Mouse (Mus musculus): Measurements from ENCODE around the gene Foxm1. TPM values are rescaled to one million over a fixed set of nuclear protein-coding genes. Genes with fewer than 3 reads are reported as not detected.
A peak's percentile ranks its signal among the peaks of the same experiment; 100 is the strongest.

Gene Foxm1
- 24.5 and 26.6 TPM in 2 replicates for polyA plus RNA-seq (2016; fragmentation: Nextera tagmentation; extraction: Ambion mirVana)

DNA sequence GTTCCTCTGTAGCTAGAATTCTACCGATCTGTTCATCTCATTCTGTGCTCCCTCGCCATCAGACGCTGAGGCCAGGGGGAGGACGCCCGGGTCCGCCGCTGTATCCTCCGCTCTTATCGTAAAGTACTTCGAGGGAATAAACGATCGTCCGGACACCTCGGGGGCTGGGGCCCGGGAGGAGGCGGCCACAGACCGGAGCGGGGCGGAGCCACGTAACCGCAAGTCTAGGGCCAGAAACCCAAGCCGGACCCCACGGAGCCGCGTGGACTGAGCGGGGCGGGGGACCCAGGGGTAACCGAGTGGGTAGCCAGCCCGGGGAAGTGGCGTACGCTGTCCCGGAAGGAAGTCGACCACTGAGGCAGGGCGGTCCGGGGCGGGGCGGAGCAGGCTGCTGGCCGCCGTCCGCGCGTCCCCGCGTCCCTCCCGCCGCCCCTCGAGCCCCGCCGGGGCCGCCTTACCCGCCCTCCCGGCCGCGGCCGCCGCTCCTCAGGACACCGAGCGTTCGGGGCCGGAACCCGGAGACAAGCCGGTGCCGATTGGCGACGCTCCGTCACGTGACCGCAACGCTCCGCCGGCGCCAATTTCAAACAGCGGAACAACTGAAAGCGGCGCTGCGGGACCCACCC, at the start of gene Foxm1, which contains the start of gene Rhno1:
TSS of gene Foxm1 (plus strand) at position 587 of the 626 bp plus-strand sequence.
TSS of gene Rhno1 (minus strand) at position 531 of the 626 bp plus-strand sequence.
- H3K36me3 ChIP-seq: peaks cover 53% of the 10 kb centered on the region
- H3K4me2 ChIP-seq: peak within 1 kb of the TSS; percentile 85
- no peaks in the 10 kb centered on the region for H3K9me3 ChIP-seq (replicated peaks)
- peak within 1 kb of the TSS; percentile 97 for H3K9ac ChIP-seq
- H3K4me1 ChIP-seq: peaks cover 50% of the 10 kb centered on the region
- H3K4me3 ChIP-seq: peak within 1 kb of the TSS; percentile 99
- no peaks in the 10 kb centered on the region for H3K27me3 ChIP-seq (replicated peaks)
- peak within 1 kb of the TSS; percentile 94 for H3K27ac ChIP-seq
- WGBS (ENCODE audit: insufficient replicate concordance): under 1% methylated on average over 55 of the region's 76 CpGs
- peak; percentile 90 for ATAC-seq

DNA sequence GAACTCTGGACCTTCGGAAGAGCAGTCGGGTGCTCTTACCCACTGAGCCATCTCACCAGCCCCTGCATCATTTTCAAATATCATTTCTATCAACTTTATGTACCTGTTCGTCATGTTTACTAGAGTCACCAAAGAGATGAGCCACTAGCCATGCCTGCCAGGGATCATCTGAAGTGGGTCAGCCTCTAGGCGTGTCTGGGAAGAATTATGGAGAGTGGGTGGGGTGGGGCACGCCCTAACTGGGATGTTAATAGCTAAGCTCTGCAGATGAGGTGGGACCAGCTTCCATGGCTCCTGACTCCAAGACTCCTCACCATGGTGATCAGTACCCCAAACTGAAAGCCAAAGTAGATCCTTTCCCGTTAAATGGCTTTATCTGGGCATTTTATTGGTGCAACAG, 48.0 kb upstream of the Foxm1 start:
- H3K36me3 ChIP-seq: no peaks in the 10 kb centered on the region
- no peak overlapping the region for H3K27ac ChIP-seq
- no peaks in the 10 kb centered on the region for H3K9me3 ChIP-seq (replicated peaks)
- 71% methylated on average over 6 of the region's 6 CpGs for WGBS (ENCODE audit: insufficient replicate concordance)
- no peak for ATAC-seq
- no peaks in the 10 kb centered on the region for H3K4me1 ChIP-seq
- H3K9ac ChIP-seq: no peak overlapping the region
- H3K4me3 ChIP-seq: no peak overlapping the region
- no peaks in the 10 kb centered on the region for H3K27me3 ChIP-seq (replicated peaks)
- H3K4me2 ChIP-seq: no peak overlapping the region

DNA sequence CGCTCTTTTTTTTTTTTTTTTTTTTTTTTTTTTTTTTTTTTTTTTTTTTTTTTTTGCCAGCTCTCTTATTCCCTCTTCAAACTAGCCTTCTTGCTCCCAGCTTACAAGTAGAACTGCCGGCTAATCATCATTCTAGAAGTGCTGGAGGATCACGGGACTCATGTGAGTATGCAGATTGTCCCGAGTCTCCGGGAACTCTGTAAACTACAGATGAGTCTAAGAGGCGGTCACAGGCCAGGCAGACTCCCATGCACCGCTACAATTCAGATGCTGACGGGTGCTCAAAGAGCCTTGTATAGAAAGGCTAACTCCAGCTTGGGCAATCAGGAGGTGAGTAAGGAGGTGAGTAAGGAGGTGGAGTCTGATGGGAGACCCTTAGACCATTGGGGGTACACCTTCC, 47.2 kb upstream of the Foxm1 start:
- Histone ChIP-seq H3K4me3 (no peak overlapping the region), H3K4me2 (no peak overlapping the region), H3K4me1 (no peaks in the 10 kb centered on the region), H3K9me3 (replicated peaks) (no peaks in the 10 kb centered on the region), H3K27ac (no peak overlapping the region), H3K36me3 (no peaks in the 10 kb centered on the region), H3K9ac (no peak overlapping the region), H3K27me3 (replicated peaks) (no peaks in the 10 kb centered on the region)
- WGBS (ENCODE audit: insufficient replicate concordance): 62% methylated on average over 8 of the region's 8 CpGs
- no peak for ATAC-seq

DNA sequence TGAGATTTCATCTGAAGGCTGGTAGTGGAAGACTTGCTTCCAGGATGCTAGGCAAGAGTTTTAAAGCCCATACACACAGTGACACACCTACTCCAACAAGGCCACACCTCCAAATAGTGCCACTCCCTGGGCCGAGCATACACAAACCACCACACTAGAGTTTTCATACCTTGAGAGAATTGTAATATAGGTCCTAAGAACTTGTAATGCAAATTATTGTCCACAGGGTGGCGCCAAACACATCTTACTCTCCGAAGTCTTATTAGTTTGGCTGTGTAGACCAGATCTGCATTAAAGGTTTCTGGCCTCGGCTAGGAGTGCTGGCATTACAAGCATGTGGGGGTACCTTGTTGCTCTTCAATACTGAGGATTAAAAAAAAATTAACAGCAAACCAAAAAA, 44.5 kb upstream of the Foxm1 start:
- ATAC-seq: no peak
- WGBS (ENCODE audit: insufficient replicate concordance): 8% methylated on average over 4 of the region's 4 CpGs

DNA sequence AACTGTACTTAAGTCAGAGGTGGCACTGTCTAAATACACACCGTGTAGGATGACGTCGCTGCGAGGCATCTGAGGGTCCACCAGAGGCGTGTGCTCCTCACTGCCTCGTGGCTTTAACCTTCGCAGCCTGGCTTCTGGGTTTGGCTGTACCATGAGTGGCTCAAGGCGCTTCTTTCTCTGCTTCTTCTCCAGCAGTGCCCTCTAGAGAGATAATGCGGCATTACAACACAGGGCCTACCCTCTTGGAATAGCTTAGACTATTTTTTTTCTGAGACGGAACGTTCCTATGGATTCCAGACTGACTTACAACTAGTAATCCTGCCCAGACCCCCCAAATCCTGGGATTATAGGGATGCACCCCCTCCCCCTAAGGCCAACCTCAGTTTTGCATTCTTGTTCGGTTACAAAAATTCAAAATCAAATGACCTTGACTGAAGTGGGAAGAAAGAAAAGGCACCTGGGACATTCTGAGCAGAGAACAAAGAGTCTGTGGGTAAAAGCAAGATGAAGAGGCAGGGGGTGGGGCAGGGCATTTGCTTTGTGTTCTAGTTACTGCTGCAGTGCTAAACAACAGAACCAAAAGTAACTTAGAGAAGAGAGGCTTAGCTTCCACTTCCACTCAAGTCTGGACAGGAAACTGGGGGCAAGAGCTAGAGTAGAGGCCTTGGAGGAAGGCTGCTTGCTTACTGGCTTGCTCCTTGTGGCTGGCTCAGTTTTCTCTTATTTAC, 28.2 kb upstream of the Foxm1 start:
- peaks cover 19% of the 10 kb centered on the region for H3K36me3 ChIP-seq
- no peaks in the 10 kb centered on the region for H3K27me3 ChIP-seq (replicated peaks)
- no peak overlapping the region for H3K27ac ChIP-seq
- H3K4me2 ChIP-seq: no peak overlapping the region
- no peaks in the 10 kb centered on the region for H3K9me3 ChIP-seq (replicated peaks)
- WGBS (ENCODE audit: insufficient replicate concordance): 23% methylated on average over 12 of the region's 12 CpGs
- no peak overlapping the region for H3K4me3 ChIP-seq
- no peak overlapping the region for H3K9ac ChIP-seq
- peaks cover under 1% of the 10 kb centered on the region; the same call in 1 of the 2 replicates for H3K4me1 ChIP-seq
- peak; percentile 56 for ATAC-seq

More for the DNA sequence above, 44.5 kb upstream of the Foxm1 start:
- Histone ChIP-seq H3K4me2 (no peak overlapping the region), H3K9me3 (replicated peaks) (no peaks in the 10 kb centered on the region), H3K9ac (no peak overlapping the region), H3K27ac (no peak overlapping the region), H3K4me1 (no peaks in the 10 kb centered on the region), H3K36me3 (peaks cover 17% of the 10 kb centered on the region), H3K4me3 (no peak overlapping the region), H3K27me3 (replicated peaks) (no peaks in the 10 kb centered on the region)

DNA sequence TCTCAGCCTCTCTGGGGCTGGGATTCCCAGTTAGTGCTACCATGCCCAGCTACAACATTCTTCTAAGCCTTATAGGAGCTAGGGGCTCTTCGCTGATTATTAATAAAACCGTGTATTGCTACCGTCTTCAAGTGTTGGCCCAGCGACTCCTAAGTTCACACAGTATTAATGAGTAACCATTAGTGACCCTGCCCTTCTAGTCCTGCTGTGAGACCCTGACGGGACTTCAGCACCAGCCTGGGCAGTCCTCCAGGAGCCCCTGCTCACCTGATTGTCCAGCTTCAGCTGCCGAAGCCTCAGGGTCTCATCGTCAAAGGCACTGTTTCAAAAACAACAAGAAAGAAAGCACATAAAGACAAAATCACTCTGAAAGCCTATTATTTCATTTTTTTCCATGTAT, 25.3 kb upstream of the Foxm1 start:
- no peak for ATAC-seq
- H3K27me3 ChIP-seq (replicated peaks): no peaks in the 10 kb centered on the region
- no peak overlapping the region for H3K4me3 ChIP-seq
- H3K27ac ChIP-seq: no peak overlapping the region
- no peak overlapping the region for H3K9ac ChIP-seq
- 71% methylated on average over 7 of the region's 7 CpGs for whole genome bisulfite sequencing (ENCODE audit: insufficient replicate concordance)
- H3K4me1 ChIP-seq: peaks cover 4% of the 10 kb centered on the region; the same call in 1 of the 2 replicates
- peaks cover 7% of the 10 kb centered on the region; the same call in 1 of the 2 replicates for H3K36me3 ChIP-seq
- H3K9me3 ChIP-seq (replicated peaks): no peaks in the 10 kb centered on the region
- H3K4me2 ChIP-seq: no peak overlapping the region

DNA sequence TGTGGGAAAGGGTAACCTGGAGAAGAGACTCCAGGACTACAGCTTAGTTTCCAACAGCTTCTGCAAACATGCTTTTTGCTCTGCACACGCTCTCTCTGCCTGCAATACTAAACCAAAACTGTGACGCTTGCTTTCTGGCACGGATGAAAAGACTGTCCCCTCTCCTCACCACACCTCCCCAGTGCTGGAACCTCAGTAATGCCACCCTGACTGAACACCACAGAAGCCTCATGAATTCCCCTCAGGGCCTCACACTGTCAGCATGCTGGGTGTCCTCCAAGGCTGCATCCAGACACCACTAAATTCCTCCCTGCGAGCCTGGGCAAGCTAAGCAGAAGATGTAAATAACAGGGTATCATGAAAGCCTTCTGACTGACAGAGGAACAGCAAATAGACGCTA, 23.9 kb upstream of the Foxm1 start:
- H3K9ac ChIP-seq: no peak overlapping the region
- 43% methylated on average over 5 of the region's 5 CpGs for WGBS (ENCODE audit: insufficient replicate concordance)
- H3K27me3 ChIP-seq (replicated peaks): no peaks in the 10 kb centered on the region
- H3K4me3 ChIP-seq: no peak overlapping the region
- H3K36me3 ChIP-seq: peaks cover 7% of the 10 kb centered on the region; the same call in 1 of the 2 replicates
- H3K9me3 ChIP-seq (replicated peaks): no peaks in the 10 kb centered on the region
- peaks cover 4% of the 10 kb centered on the region; the same call in 1 of the 2 replicates for H3K4me1 ChIP-seq
- no peak overlapping the region for H3K27ac ChIP-seq
- no peak for ATAC-seq
- no peak overlapping the region for H3K4me2 ChIP-seq

DNA sequence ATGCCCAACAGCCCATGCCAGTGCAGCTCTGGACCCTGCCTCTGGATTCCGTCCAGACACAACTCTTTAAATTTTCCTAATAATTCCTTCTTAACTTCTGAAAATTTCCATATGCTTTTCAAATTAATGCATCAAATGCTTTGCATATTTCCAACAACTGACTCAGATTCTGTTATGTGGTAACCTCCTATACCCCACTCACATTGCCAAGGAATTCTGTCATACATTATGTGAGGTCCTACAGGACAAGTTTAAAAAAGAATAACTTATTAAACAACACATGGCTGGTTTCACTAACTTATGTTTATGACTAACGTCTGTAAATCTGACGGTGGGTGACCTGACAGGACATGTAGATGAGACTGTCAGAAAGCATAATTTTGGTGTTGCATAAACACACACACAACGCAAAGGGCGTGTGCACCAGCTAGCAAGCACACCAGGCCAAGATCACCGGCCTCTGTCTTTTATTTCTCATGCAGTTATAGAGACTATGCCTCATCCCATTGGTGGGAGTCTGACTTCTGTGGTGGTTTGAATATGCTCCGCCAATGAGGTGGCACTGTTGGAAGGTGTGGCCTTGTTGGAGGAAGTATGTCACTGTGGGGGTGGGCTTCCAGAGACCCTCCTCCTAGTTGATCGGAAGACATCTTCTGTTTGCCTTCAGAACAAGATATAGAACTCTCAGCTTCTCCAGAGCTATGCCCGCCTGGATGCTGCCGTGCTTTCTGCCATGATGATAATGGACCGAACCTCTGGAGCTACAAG, 20.6 kb upstream of the Foxm1 start:
- WGBS (ENCODE audit: insufficient replicate concordance): 83% methylated on average over 11 of the region's 11 CpGs
- H3K4me1 ChIP-seq: peaks cover 8% of the 10 kb centered on the region; the same call in 1 of the 2 replicates
- no peak for ATAC-seq

DNA sequence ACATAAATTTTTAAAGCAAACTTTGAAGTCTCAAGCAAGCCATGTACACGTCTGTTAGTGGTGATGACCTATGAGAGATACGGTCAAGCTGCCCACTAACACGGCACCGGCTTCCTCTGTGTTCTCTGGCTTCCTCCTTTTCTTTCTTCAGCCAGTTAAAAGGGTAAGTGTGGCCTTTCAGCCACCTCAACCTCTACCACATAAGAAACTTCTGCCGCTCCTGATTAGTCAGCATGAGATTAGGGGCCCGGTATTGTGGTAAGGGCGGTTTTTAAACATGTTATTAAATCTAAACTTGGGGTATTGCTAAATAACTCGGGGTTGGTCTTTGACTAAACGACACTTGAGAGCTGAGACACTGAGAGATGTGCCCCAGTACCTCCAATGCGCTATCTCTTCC, 17.1 kb upstream of the Foxm1 start:
- H3K27ac ChIP-seq: no peak overlapping the region

More for the DNA sequence above, 20.6 kb upstream of the Foxm1 start:
- Histone ChIP-seq H3K9me3 (replicated peaks) (no peaks in the 10 kb centered on the region), H3K36me3 (peaks cover 6% of the 10 kb centered on the region; the same call in 1 of the 2 replicates), H3K9ac (no peak overlapping the region), H3K4me3 (no peak overlapping the region), H3K27me3 (replicated peaks) (no peaks in the 10 kb centered on the region), H3K4me2 (no peak overlapping the region), H3K27ac (no peak overlapping the region)

DNA sequence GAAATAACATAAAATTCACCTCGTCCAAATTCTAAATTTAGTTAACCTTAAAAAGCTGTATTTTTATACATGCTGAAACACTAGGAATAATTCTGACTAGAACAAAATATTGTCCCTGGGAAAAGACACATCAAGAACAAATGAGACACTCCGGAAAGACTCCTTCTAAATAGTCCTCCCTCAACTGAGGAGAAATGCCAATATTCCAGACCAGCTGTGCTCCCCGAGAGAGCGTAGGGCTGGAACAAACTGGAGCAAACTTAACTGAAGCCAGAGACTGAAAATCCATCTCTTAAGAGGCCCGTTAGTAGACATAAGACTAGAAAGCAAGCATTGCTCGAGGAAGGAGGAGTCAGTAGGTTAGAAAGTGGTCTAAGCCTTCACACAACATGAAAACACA, 16.0 kb upstream of the Foxm1 start:
- Histone ChIP-seq H3K27me3 (replicated peaks) (no peaks in the 10 kb centered on the region), H3K4me2 (no peak overlapping the region), H3K9ac (no peak overlapping the region), H3K36me3 (peaks cover 12% of the 10 kb centered on the region), H3K4me1 (peaks cover 4% of the 10 kb centered on the region; the same call in 1 of the 2 replicates), H3K27ac (no peak overlapping the region), H3K9me3 (replicated peaks) (no peaks in the 10 kb centered on the region), H3K4me3 (no peak overlapping the region)
- no peak for ATAC-seq
- 76% methylated on average over 6 of the region's 6 CpGs for WGBS (ENCODE audit: insufficient replicate concordance)

More for the DNA sequence above, 17.1 kb upstream of the Foxm1 start:
- 25% methylated on average over 10 of the region's 10 CpGs for WGBS (ENCODE audit: insufficient replicate concordance)
- H3K4me2 ChIP-seq: no peak overlapping the region
- peaks cover 4% of the 10 kb centered on the region; the same call in 1 of the 2 replicates for H3K4me1 ChIP-seq
- H3K9ac ChIP-seq: no peak overlapping the region
- no peaks in the 10 kb centered on the region for H3K27me3 ChIP-seq (replicated peaks)
- ATAC-seq: 0 out of 2 replicates have a peak, but pooled peaks have one; percentile 18
- H3K36me3 ChIP-seq: peaks cover 8% of the 10 kb centered on the region; the same call in 1 of the 2 replicates
- no peak overlapping the region for H3K4me3 ChIP-seq
- H3K9me3 ChIP-seq (replicated peaks): no peaks in the 10 kb centered on the region

DNA sequence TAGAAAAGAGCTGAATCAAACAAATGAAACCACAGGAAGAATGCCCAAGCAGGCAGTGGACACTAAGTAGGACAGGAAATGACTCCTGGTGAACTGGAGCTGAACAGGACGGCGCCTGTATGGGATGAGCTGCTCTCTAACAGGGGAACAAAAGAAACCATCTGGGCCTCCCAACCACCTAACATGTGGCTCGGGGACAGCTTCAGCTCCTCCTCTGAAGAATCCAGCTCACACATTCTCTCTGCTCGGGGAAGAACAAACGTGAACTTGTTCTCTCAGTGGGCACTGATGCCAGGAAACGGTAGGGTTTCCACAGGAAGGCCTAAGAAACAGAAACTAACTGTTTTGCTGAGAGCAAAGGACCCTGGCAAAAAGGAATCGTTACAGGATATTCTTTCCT, 13.1 kb upstream of the Foxm1 start:
- Histone ChIP-seq H3K27me3 (replicated peaks) (peaks cover 7% of the 10 kb centered on the region), H3K36me3 (peaks cover 6% of the 10 kb centered on the region), H3K9ac (no peak overlapping the region), H3K4me2 (no peak overlapping the region), H3K9me3 (replicated peaks) (no peaks in the 10 kb centered on the region), H3K4me1 (peaks cover 7% of the 10 kb centered on the region), H3K27ac (0 out of 2 replicates have a peak overlapping the region, but pooled peaks have one; percentile 28), H3K4me3 (no peak overlapping the region)
- ATAC-seq: no peak
- WGBS (ENCODE audit: insufficient replicate concordance): 46% methylated on average over 7 of the region's 7 CpGs
